Mouse (Mus musculus): ENCODE results near the gene Ip6k2. TPM values are rescaled to one million over a fixed set of nuclear protein-coding genes. Genes with fewer than 3 reads are reported as not detected.

Gene Ip6k2
- polyA plus RNA-seq, 1 experiment from 2014 or later, result 121 TPM

GRCm38 (mm10) chr9:108808163-108808665, 24.6 kb downstream of the Ip6k2 start, which contains the start of gene Nckipsd:
Nckipsd (plus strand) TSS chr9:108808368.
- Histone ChIP-seq H3K9me3 (replicated peaks) (no peaks in the 10 kb centered on the region), H3K27me3 (ENCODE audit: low read depth, poor library complexity, severe bottlenecking) (no peaks in the 10 kb centered on the region), H3K27ac (peak within 1 kb of the TSS; percentile 87), H3K36me3 (peaks cover 63% of the 10 kb centered on the region), H3K4me3 (peak within 1 kb of the TSS; percentile 87), H3K4me1 (peaks cover 16% of the 10 kb centered on the region)
- under 1% methylated on average over 62 of the region's 62 CpGs for WGBS
- peak; percentile 99 for DNase-seq (ENCODE audit: low spot score)

- no peaks in the 10 kb centered on the region for H3K9me3 ChIP-seq (replicated peaks)
- peaks cover 16% of the 10 kb centered on the region for H3K4me1 ChIP-seq
- H3K36me3 ChIP-seq, result peaks cover 63% of the 10 kb centered on the region
- DNase-seq (ENCODE audit: low spot score), result no peak
- 64% methylated on average over 5 of the region's 5 CpGs for WGBS
- H3K27me3 ChIP-seq (ENCODE audit: low read depth, poor library complexity, severe bottlenecking), result no peaks in the 10 kb centered on the region
- H3K4me3 ChIP-seq, result peak overlapping the region; percentile 87
- no peak overlapping the region for H3K27ac ChIP-seq
Observed at GRCm38 (mm10) chr9:108809188-108809587, 25.6 kb downstream of the Ip6k2 start.

GRCm38 (mm10) chr9:108809723-108810122, 26.1 kb downstream of the Ip6k2 start:
- WGBS, result 84% methylated on average over 6 of the region's 6 CpGs
- peaks cover 63% of the 10 kb centered on the region for H3K36me3 ChIP-seq
- peaks cover 16% of the 10 kb centered on the region for H3K4me1 ChIP-seq
- no peaks in the 10 kb centered on the region for H3K9me3 ChIP-seq (replicated peaks)
- no peak overlapping the region for H3K4me3 ChIP-seq
- H3K27ac ChIP-seq, result no peak overlapping the region
- DNase-seq (ENCODE audit: low spot score), result no peak
- no peaks in the 10 kb centered on the region for H3K27me3 ChIP-seq (ENCODE audit: low read depth, poor library complexity, severe bottlenecking)

GRCm38 (mm10) chr9:108810516-108810915, 26.9 kb downstream of the Ip6k2 start:
- peaks cover 63% of the 10 kb centered on the region for H3K36me3 ChIP-seq
- no peak for DNase-seq (ENCODE audit: low spot score)
- H3K4me3 ChIP-seq, result no peak overlapping the region
- 78% methylated on average over 5 of the region's 5 CpGs for WGBS
- no peak overlapping the region for H3K27ac ChIP-seq
- peaks cover 16% of the 10 kb centered on the region for H3K4me1 ChIP-seq
- no peaks in the 10 kb centered on the region for H3K9me3 ChIP-seq (replicated peaks)
- H3K27me3 ChIP-seq (ENCODE audit: low read depth, poor library complexity, severe bottlenecking), result no peaks in the 10 kb centered on the region

- Histone ChIP-seq H3K36me3 (peaks cover 70% of the 10 kb centered on the region), H3K4me3 (no peak overlapping the region), H3K27ac (no peak overlapping the region), H3K9me3 (replicated peaks) (no peaks in the 10 kb centered on the region), H3K27me3 (ENCODE audit: low read depth, poor library complexity, severe bottlenecking) (no peaks in the 10 kb centered on the region), H3K4me1 (no peaks in the 10 kb centered on the region)
- 92% methylated on average over 7 of the region's 7 CpGs for WGBS
- DNase-seq (ENCODE audit: low spot score), result no peak
Observed at GRCm38 (mm10) chr9:108815557-108815956, 32.0 kb downstream of the Ip6k2 start.

GRCm38 (mm10) chr9:108819495-108819894, 35.9 kb downstream of the Ip6k2 start:
- H3K36me3 ChIP-seq, result peaks cover 39% of the 10 kb centered on the region
- peak; percentile 47 for DNase-seq (ENCODE audit: low spot score)
- no peak overlapping the region for H3K4me3 ChIP-seq
- H3K9me3 ChIP-seq (replicated peaks), result no peaks in the 10 kb centered on the region
- WGBS, result 61% methylated on average over 3 of the region's 3 CpGs
- no peak overlapping the region for H3K27ac ChIP-seq
- H3K27me3 ChIP-seq (ENCODE audit: low read depth, poor library complexity, severe bottlenecking), result peaks cover 19% of the 10 kb centered on the region
- no peaks in the 10 kb centered on the region for H3K4me1 ChIP-seq

GRCm38 (mm10) chr9:108820077-108820476, 36.5 kb downstream of the Ip6k2 start:
- no peaks in the 10 kb centered on the region for H3K9me3 ChIP-seq (replicated peaks)
- peaks cover 5% of the 10 kb centered on the region; the same call in 1 of the 2 replicates for H3K4me1 ChIP-seq
- 66% methylated on average over 5 of the region's 5 CpGs for WGBS
- no peak overlapping the region for H3K27ac ChIP-seq
- peaks cover 33% of the 10 kb centered on the region for H3K36me3 ChIP-seq
- H3K27me3 ChIP-seq (ENCODE audit: low read depth, poor library complexity, severe bottlenecking), result peaks cover 25% of the 10 kb centered on the region
- H3K4me3 ChIP-seq, result no peak overlapping the region
- DNase-seq (ENCODE audit: low spot score), result no peak

- Histone ChIP-seq H3K36me3 (no peaks in the 10 kb centered on the region), H3K9me3 (replicated peaks) (no peaks in the 10 kb centered on the region), H3K27me3 (ENCODE audit: low read depth, poor library complexity, severe bottlenecking) (peaks cover 66% of the 10 kb centered on the region), H3K4me3 (no peak overlapping the region), H3K27ac (no peak overlapping the region), H3K4me1 (peaks cover 26% of the 10 kb centered on the region)
- no peak for DNase-seq (ENCODE audit: low spot score)
- WGBS, result 5% methylated on average over 25 of the region's 25 CpGs
Observed at GRCm38 (mm10) chr9:108824144-108824685, 40.6 kb downstream of the Ip6k2 start.

GRCm38 (mm10) chr9:108824755-108825413, 41.3 kb downstream of the Ip6k2 start:
- Histone ChIP-seq H3K27ac (no peak overlapping the region), H3K4me1 (peaks cover 26% of the 10 kb centered on the region), H3K27me3 (ENCODE audit: low read depth, poor library complexity, severe bottlenecking) (peaks cover 73% of the 10 kb centered on the region), H3K36me3 (no peaks in the 10 kb centered on the region), H3K4me3 (no peak overlapping the region; the same call in 1 of the 2 replicates), H3K9me3 (replicated peaks) (no peaks in the 10 kb centered on the region)
- WGBS, result 1% methylated on average over 31 of the region's 31 CpGs
- DNase-seq (ENCODE audit: low spot score), result no peak

GRCm38 (mm10) chr9:108825820-108826699, 42.5 kb downstream of the Ip6k2 start, which contains the start of gene Celsr3:
Celsr3 (plus strand) TSS chr9:108826320.
- H3K36me3 ChIP-seq, result no peaks in the 10 kb centered on the region
- DNase-seq (ENCODE audit: low spot score), result peak; percentile 87
- WGBS, result 2% methylated on average over 69 of the region's 70 CpGs
- no peaks in the 10 kb centered on the region for H3K9me3 ChIP-seq (replicated peaks)
- H3K4me3 ChIP-seq, result peak within 1 kb of the TSS; percentile 57
- peaks cover 26% of the 10 kb centered on the region for H3K4me1 ChIP-seq
- peaks cover 85% of the 10 kb centered on the region for H3K27me3 ChIP-seq (ENCODE audit: low read depth, poor library complexity, severe bottlenecking)
- H3K27ac ChIP-seq, result no peak within 1 kb of the TSS

- Histone ChIP-seq H3K4me1 (peaks cover 31% of the 10 kb centered on the region), H3K4me3 (peak overlapping the region; percentile 51)
Observed at GRCm38 (mm10) chr9:108826700-108827340, 43.2 kb downstream of the Ip6k2 start.

GRCm38 (mm10) chr9:108827454-108827853, 43.9 kb downstream of the Ip6k2 start:
- H3K27me3 ChIP-seq (ENCODE audit: low read depth, poor library complexity, severe bottlenecking), result peaks cover 99% of the 10 kb centered on the region
- H3K4me1 ChIP-seq, result peaks cover 38% of the 10 kb centered on the region
- no peaks in the 10 kb centered on the region for H3K36me3 ChIP-seq
- no peak overlapping the region for H3K27ac ChIP-seq
- peak overlapping the region; percentile 51 for H3K4me3 ChIP-seq
- DNase-seq (ENCODE audit: low spot score), result no peak
- 15% methylated on average over 34 of the region's 34 CpGs for WGBS
- no peaks in the 10 kb centered on the region for H3K9me3 ChIP-seq (replicated peaks)

More at GRCm38 (mm10) chr9:108826700-108827340, 43.2 kb downstream of the Ip6k2 start:
- Histone ChIP-seq H3K9me3 (replicated peaks) (no peaks in the 10 kb centered on the region), H3K36me3 (no peaks in the 10 kb centered on the region), H3K27me3 (ENCODE audit: low read depth, poor library complexity, severe bottlenecking) (peaks cover 92% of the 10 kb centered on the region), H3K27ac (no peak overlapping the region)
- 3% methylated on average over 39 of the region's 39 CpGs for WGBS
- DNase-seq (ENCODE audit: low spot score), result peak; percentile 91

Measured in limb, embryonic 10.5 days (tissue).